Mouse (Mus musculus) cerebellum, postnatal 10 days (tissue): ENCODE measurements at regions not wholly inside any gene's neighbourhood (a gene's known extent, or its start where the extent isn't known, plus 50 kb on each side); places are given as distances from the start of the nearest gene placed in this dataset.
A peak's percentile ranks its signal among the peaks of the same experiment; 100 is the strongest.

ENCODE experiments used
- DNase-seq, 2 experiments: peaks; one replicate each; pipeline ENCODE4 v3.0.0; 2021; ENCODE audit warnings: mixed read lengths in 2 of 2

DNA sequence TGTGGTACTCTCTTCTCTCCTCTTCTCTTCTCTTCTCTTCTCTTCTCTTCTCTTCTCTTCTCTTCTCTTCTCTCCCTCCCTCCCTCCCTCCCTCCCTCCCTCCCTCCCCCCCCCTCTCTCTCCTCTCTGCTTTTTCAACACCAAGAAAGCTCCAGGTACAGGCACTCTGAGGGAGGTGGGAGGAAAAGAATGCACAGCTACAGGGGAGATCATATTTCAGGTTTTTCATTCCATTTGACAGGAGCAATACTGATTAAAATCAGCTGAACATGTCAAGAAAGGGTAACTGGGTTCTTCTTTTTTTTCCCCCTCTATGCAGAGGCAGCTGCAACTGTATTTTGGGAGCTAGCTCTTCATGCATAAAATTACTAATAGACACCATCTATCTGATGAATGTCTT is 368.8 kb upstream of the Rack1 start:
- no peak for DNase-seq

GRCm38 (mm10) chr11:48427423-48427822 is 372.7 kb upstream of the Rack1 start:
- no peak for DNase-seq

GRCm38 (mm10) chr11:48426446-48426845 is 373.7 kb upstream of the Rack1 start:
- DNase-seq, result no peak

DNA sequence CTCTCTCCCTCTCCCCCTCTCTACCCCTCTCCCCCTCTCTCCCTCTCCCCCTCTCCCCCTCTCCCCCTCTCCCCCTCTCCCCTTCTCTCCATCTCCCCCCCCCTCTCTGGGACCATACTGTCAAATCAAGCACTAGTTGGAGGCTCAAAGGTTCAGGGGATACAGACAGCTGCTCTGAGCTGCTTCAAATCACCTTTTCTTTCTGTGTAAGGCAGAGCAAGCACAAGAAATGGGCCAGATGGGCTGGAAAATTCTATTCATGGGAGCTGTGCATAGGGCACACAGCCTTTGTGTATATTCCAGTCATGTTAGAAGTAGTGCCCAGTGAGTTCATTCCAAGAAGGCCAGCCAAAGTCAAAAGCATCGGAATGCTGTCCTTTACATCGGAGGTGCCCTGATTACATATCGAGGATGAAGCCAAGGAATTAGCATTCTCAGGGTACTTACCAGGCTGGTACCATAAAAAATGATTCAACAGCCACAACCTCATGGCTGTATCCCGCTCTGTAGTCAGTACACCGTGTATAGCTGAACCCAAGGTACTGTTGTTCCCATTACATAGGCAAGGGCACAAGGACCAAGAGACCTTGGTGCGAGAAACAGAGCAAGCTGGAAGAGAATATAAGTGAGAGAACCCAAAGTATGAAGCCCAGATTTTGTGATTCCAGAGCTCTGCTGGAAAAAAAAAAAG is 381.9 kb upstream of the Rack1 start:
- DNase-seq, result no peak

DNA sequence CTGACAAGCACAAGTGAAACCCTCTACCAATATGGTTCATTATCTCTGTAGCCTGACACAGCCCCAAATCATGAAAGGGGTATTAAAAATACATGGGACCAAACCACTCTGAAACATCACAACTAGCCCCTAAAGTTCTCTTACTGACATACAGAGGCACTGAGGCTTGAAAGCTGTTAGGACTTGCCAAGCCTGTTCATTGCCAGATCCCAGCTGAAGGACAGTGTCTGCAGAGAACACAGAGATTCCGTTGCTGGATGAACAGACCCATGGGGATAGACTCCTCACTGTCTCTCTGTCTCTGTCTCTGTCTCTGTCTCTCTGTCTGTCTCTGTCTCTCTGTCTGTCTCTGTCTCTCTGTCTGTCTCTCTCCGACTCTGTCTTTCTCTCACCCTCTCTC is 382.5 kb upstream of the Rack1 start:
- DNase-seq, result peak; percentile 5 to 13

DNA sequence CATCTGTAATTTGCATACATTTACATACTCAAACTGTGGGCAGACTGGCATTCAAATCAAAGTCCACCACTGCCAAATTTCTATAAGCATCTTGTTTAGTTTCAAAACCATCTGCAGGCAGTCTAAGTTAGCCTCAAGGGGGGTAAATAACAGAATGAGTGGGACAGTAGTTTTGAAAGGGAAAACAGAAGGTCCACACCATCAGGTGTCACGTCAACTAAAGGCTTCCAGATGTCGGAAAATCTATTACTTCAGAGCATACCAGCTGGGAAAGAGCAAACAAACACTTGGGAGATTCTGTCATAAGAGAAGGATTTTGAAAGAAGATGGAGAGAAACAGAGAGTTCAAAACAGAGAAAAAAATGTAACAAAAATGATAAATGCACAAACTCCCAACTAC is 402.1 kb upstream of the Rack1 start:
- DNase-seq, result no peak

DNA sequence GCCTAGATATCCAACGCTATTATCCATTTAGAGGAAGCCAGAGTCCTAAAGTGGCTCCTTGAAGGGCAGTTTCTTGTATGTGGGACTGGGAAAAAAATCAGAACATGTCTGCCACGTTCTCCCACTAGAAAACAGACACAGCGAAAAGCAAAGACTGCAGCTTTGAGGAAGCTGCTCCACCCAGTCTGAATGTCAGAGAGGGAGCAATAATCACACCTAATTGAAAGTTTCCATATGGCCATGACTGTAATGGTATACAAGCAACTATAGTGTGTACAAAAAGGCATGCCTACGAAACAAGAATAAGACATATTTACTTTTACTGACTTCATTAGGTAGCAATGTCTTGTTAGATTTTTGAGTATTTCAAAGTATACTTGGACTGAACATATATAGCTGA is 392.7 kb upstream of the Sgcd start:
- no peak for DNase-seq

GRCm38 (mm10) chr11:48378044-48378443 is 389.3 kb upstream of the Sgcd start:
- no peak for DNase-seq

DNA sequence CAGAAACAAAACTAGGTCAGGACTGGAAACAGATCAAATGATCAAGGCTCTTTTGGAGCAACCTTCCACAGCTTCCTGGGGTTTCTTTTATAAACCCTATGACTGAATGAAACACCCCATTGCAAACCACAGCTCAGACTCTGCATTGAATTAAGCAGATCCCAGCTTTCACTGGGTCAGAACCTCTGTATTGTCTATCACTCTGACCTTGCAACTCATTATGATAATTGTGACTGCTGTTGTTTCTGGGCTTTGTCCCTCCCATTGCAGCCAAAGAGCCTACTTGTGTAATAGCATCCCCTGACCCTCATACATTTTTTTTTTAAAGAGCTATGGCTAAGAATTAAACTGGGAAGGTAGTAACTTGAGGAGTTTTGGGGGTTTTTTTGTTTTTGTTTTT is 388.5 kb upstream of the Sgcd start:
- DNase-seq, result no peak

GRCm38 (mm10) chr11:48351349-48352023 is 362.7 kb upstream of the Sgcd start:
- no peak for DNase-seq

DNA sequence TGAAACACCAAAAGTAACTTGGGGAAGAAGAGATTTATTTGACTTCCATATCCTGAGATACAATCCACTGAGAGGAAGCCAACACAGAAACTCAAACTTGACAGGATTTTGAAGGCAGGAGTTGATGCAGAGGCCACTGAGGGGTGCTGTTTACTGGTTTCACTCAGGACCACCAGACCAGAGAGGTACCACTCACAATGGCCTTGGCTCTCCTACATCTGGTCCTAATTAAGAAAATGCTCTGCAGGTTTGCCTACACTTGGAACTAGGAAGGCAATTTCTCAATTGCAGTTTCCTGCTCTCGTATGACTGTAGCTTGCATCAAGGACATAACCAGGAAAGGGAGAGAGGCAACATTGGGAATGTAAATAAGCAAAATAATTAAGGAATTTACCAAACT is 325.7 kb upstream of the Sgcd start:
- DNase-seq, result no peak

DNA sequence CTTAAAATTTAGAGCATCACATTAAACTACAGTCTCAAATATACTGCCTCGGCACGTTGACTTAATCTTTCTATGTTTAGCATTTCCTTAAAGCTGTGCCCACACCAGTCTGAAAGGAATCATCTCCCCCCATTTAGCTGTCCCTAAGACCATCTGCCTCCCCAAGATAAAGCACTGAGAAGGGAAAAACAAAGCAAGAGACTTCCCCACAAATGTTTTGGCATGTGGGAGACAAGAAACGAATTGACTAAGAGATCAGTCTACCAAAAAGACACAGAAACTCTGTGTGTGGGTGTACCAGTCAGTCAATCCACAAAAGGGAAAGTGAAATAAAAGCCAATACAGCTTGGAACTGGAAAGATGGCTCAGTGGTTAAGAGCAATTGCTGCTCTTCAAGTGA is 306.6 kb upstream of the Sgcd start:
- no peak for DNase-seq

DNA sequence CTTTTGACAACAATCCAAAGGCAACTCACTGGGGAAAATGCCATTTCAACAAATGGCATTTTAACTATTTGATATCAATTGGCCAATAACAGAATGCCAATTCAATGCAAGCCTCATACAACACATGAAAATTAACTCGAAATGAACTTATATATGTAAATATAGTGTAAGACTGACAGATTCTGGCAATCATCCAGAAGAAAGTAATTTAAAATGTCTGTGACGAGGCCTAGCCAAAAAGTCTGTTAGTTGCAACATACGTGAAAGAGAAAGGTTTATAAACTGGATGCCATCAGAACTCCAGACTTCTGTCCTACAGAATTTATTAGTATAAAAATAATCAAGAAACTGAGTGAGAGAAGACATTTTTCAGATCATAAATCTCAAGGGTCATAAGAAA is 273.7 kb upstream of the Sgcd start:
- DNase-seq, result no peak

DNA sequence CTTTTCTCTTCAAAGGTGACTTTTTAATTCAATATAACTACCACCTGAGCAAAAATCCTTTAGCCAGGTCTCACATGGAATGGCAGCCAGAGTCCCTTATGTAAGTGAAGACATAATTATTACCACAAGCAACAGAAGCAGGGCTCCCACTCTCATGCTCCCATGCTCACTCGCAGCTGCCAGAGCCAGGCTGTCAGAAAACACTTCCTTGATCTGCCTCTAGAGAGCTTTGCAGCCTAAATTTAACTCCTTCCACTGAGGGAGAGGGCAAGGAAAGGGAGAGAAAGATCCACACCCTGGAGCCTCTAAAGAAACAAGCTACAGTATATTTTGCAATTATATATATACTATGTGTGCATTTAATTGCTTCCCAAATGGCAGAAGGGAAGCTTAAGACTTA is 272.3 kb upstream of the Sgcd start:
- DNase-seq, result peak in 1 of 2 experiments; percentile 8

DNA sequence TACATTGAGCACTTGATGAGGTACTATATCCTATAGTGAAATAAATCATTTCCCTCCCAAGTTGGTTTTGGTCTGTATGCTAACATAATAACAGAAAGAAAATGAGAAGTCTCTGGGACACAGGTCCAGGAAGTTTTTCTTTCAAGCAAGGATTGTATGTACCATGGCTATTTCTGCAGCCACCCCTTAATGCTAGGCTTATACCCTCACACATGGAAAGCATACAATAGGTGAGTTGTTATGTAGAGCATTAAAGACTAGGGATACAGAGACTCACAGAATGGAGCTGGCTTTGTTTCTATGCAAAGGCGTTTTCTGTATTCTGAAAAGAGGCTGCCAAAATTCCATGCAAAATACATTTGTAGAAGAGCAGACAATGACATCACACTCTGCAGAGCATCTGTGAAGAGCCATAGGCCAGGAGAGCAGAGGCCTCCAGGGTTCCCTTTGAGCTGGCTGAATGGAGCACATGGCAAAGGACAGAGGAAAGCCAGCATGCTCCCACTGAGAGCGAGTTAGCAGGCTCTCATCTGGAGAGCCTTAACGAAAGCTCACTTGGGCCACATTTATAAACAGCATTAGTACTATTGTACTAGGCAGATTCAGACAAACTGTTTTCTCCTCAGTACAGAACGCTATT is 262.0 kb upstream of the Sgcd start:
- peak; percentile 10 to 17 for DNase-seq

DNA sequence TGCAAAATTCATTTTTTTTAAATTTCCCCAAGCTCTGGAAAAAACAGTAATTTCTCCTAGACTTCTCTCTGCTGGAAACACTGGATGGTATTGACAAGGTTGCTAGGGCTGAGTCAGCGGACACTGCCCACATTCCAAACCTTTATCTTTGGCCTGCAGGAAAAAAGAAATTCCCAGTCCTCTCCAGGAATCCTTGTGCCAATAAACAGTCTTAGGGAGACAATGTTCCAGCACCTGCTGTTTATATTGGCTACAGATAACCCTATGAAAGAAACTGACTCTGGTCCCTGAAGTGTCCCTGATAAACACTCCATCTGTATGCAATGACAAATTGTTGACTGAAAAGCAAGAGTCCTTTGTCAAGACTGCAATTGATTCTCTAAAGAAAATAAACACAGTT is 260.5 kb upstream of the Sgcd start:
- no peak for DNase-seq

DNA sequence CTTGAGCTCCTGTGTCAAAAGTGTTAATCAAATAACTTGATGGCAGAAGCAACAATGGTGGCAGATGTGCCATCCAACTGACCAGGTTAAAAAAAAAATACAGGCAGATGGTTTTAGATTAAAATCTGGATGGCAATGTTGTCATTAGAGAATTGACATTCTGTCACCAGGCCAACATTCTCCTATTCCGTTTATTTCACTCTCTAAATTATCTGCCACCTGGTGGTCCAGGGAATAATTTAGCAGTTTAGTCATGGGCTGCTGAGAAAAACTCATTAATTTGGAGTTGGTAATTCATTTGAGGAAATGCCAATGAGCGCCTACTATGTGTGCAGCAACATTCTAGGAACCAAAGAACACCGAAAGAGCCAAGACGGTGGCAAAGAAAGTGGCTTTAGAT is 232.4 kb upstream of the Sgcd start:
- DNase-seq, result peak; percentile 67 to 75

- no peak for DNase-seq
These were observed 230.4 kb upstream of the Sgcd start for GRCm38 (mm10) chr11:48219157-48219556.

DNA sequence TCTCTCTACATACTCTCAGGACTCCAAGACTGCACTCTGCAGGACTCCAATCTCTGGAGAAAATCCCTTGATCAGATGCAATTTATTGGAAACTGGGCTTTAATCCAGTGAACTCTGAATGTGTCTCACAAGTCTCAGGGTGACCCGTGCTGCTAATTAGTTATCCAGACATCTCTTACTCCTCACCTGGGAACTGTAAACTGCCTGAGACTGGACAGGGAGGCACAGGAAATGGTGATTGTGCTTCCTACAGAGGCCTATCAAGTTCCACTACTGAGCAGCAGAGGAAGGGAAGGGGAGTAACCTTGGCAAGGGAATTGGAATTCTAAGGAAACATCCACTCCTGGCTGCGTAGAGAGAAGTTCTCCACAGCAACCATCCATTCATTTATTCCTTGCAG is 228.0 kb upstream of the Sgcd start:
- no peak for DNase-seq

- DNase-seq, result peak; percentile 70 to 72
These were observed 197.8 kb upstream of the Sgcd start for GRCm38 (mm10) chr11:48186604-48187003.

- peak; percentile 39 to 48 for DNase-seq
These were observed 190.2 kb upstream of the Sgcd start for GRCm38 (mm10) chr11:48178943-48179342.

GRCm38 (mm10) chr11:48178174-48178573 is 189.4 kb upstream of the Sgcd start:
- peak in 1 of 2 experiments; percentile 7 for DNase-seq

GRCm38 (mm10) chr11:48176451-48176850 is 187.7 kb upstream of the Sgcd start:
- no peak for DNase-seq

DNA sequence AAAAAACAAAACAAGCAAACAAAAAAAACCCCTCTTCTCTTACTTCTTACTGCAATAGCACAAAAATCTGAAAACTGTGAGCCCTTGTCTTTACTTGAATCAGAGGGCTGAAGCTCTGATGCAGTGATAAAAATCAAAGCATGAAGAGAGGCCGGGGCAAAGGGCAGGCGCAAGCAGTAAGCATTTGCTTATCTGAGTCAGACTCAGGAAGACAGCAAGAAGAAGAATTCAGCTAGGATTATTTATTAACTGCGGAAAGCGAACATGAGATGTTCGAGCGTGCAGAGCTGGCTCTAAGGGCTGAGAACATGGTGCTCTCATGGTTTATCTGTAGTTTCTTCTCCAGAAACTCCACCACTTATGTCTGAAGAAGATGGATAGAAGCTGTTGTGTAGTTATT is 163.4 kb upstream of the Sgcd start:
- DNase-seq, result no peak
